Mouse (Mus musculus): ENCODE data around the gene Lnx1. TPM values are rescaled to one million over a fixed set of nuclear protein-coding genes. Genes with fewer than 3 reads are reported as not detected.

The Lnx1 gene
- total and polyA plus RNA-seq, 3 experiments: 9.8 to 13.8 (median 12.2) TPM

- intact Hi-C loops (cut with DNase I): no loop called here
- 67% methylated on average over 9 of the region's 9 CpGs for WGBS
- TF ChIP-seq POLR2A (IDR thresholded peaks at IDR 0.05; ENCODE audit: insufficient read depth, low read depth, low read length): no peak
- TF ChIP-seq CTCF (IDR thresholded peaks at IDR 0.05): no peak
- TF ChIP-seq EP300 (IDR thresholded peaks at IDR 0.05; ENCODE audit: insufficient read depth, low read depth, low read length): no peak
- no peak overlapping the region for H3K4me3 ChIP-seq
- H3K27ac ChIP-seq: no peak overlapping the region
- no peak for DNase-seq
- H3K79me2 ChIP-seq (replicated peaks; ENCODE audit: control insufficient read depth, insufficient read depth, low read length): no peaks in the 10 kb centered on the region
- H3K4me1 ChIP-seq (ENCODE audit: control insufficient read depth, insufficient read depth, low read length): no peaks in the 10 kb centered on the region; the same call in 1 of the 2 replicates
- H3K9ac ChIP-seq (ENCODE audit: low read depth, low read length): no peak overlapping the region
- H3K36me3 ChIP-seq (ENCODE audit: control insufficient read depth, insufficient read depth, low read length): no peaks in the 10 kb centered on the region
- no peaks in the 10 kb centered on the region for H3K27me3 ChIP-seq (ENCODE audit: control insufficient read depth, insufficient read depth, low read length)
Observed at GRCm38 (mm10) chr5:74648216-74648615, 54.5 kb downstream of the Lnx1 start.

DNA sequence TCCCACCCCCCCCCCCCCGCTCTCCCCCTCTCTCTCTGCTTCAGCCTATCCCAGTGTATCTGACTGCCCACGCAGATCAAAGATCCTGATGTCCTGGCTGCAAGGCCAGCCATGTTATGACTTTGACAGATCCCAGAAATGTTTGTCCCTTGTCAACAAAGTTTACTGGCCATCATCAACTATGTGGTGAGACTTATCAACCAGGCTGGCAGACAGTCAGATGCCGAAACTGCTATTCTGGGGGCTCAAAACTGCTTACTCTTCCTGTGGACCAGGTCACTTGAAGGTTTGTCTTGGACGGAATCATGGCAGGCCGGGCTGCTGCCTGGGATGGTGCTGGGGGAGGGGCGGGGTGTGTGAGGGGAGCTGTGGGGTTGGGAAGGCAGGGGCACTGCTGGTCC, 55.1 kb downstream of the Lnx1 start:
- Histone ChIP-seq H3K36me3 (ENCODE audit: control insufficient read depth, insufficient read depth, low read length) (no peaks in the 10 kb centered on the region), H3K9ac (ENCODE audit: low read depth, low read length) (no peak overlapping the region), H3K4me1 (ENCODE audit: control insufficient read depth, insufficient read depth, low read length) (no peaks in the 10 kb centered on the region; the same call in 1 of the 2 replicates), H3K4me3 (no peak overlapping the region), H3K79me2 (replicated peaks; ENCODE audit: control insufficient read depth, insufficient read depth, low read length) (no peaks in the 10 kb centered on the region), H3K27me3 (ENCODE audit: control insufficient read depth, insufficient read depth, low read length) (no peaks in the 10 kb centered on the region), H3K27ac (no peak overlapping the region)
- no peak for DNase-seq
- intact Hi-C loops (cut with DNase I): no loop called here
- TF ChIP-seq CTCF (IDR thresholded peaks at IDR 0.05) (no peak), POLR2A (IDR thresholded peaks at IDR 0.05; ENCODE audit: insufficient read depth, low read depth, low read length) (no peak)
- WGBS: 44% methylated on average over 6 of the region's 6 CpGs

DNA sequence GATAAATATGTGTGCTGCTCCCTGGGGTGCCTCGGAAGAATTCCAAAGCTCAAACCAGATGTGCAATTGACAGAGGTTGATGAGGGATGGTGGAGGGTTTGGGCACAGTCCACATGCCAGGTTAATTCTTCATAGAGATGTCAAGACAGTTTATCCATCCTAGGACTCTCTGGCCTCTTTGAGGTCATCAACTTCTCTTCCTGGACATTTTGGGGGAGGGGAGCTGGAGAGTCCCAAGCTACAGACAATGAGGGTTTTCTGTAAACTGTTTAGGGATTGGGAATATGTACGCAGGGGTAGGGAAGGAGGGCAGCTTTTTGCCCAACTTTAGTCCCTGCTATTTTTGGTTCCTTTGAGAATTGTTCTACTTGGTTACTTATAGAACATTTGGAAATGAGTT, 60.4 kb downstream of the Lnx1 start:
- intact Hi-C loops (cut with DNase I): loop anchor here (5.0 kb wide), 2 partner anchors 60 to 515 kb away; partner anchors contain the start of gene Lnx1
- Histone ChIP-seq H3K36me3 (ENCODE audit: control insufficient read depth, insufficient read depth, low read length) (peaks cover 4% of the 10 kb centered on the region; the same call in 1 of the 2 replicates), H3K9ac (ENCODE audit: low read depth, low read length) (no peak overlapping the region), H3K4me3 (no peak overlapping the region), H3K27ac (no peak overlapping the region; the same call in 1 of the 2 replicates), H3K4me1 (ENCODE audit: control insufficient read depth, insufficient read depth, low read length) (peaks cover 5% of the 10 kb centered on the region), H3K79me2 (replicated peaks; ENCODE audit: control insufficient read depth, insufficient read depth, low read length) (no peaks in the 10 kb centered on the region), H3K27me3 (ENCODE audit: control insufficient read depth, insufficient read depth, low read length) (no peaks in the 10 kb centered on the region)
- no peak for DNase-seq
- WGBS: 93% methylated on average over 2 of the region's 2 CpGs
- TF ChIP-seq CTCF (IDR thresholded peaks at IDR 0.05) (no peak), POLR2A (IDR thresholded peaks at IDR 0.05; ENCODE audit: insufficient read depth, low read depth, low read length) (no peak), EP300 (IDR thresholded peaks at IDR 0.05; ENCODE audit: insufficient read depth, low read depth, low read length) (no peak)

DNA sequence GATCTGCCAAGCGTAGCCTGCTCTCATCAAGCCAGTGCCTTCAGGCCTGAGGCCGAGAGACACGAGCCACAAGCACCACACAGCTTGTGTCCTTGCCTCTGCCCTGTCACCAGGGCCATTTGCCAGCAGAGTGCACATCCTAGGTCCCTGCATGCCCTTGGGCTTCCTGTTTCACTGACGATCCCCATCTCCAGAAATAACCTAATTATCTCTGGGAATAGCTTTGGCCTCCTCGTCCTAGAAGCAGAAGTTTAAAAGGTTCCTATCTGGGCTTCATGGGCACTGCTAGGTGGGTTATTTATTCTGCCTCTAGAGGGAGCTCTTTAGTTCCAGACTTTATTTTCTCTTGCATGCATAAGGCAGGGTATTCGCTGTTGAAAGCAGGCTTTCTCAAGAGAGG, 61.7 kb downstream of the Lnx1 start:
- Histone ChIP-seq H3K9ac (ENCODE audit: low read depth, low read length) (no peak overlapping the region), H3K27me3 (ENCODE audit: control insufficient read depth, insufficient read depth, low read length) (no peaks in the 10 kb centered on the region), H3K27ac (peak overlapping the region; percentile 62), H3K79me2 (replicated peaks; ENCODE audit: control insufficient read depth, insufficient read depth, low read length) (no peaks in the 10 kb centered on the region), H3K4me3 (no peak overlapping the region), H3K4me1 (ENCODE audit: control insufficient read depth, insufficient read depth, low read length) (peaks cover 5% of the 10 kb centered on the region), H3K36me3 (ENCODE audit: control insufficient read depth, insufficient read depth, low read length) (peaks cover 4% of the 10 kb centered on the region; the same call in 1 of the 2 replicates)
- TF ChIP-seq POLR2A (IDR thresholded peaks at IDR 0.05; ENCODE audit: insufficient read depth, low read depth, low read length) (no peak), EP300 (IDR thresholded peaks at IDR 0.05; ENCODE audit: insufficient read depth, low read depth, low read length) (peak; percentile 65; the same call in 1 of the 2 replicates), CTCF (IDR thresholded peaks at IDR 0.05) (peak; percentile 90)
- intact Hi-C loops (cut with DNase I): loop anchor here (2.0 to 5.0 kb wide), 5 partner anchors 38 to 516 kb away; partner anchors contain the start of gene Lnx1
- DNase-seq: peak; percentile 65 to 77
- 33% methylated on average over 6 of the region's 6 CpGs for WGBS

GRCm38 (mm10) chr5:74640504-74640903, 62.2 kb downstream of the Lnx1 start:
- peak overlapping the region; percentile 62; the same call in 1 of the 2 replicates for H3K27ac ChIP-seq
- TF ChIP-seq POLR2A (IDR thresholded peaks at IDR 0.05; ENCODE audit: insufficient read depth, low read depth, low read length) (no peak), CTCF (IDR thresholded peaks at IDR 0.05) (no peak), EP300 (IDR thresholded peaks at IDR 0.05; ENCODE audit: insufficient read depth, low read depth, low read length) (no peak)

DNA sequence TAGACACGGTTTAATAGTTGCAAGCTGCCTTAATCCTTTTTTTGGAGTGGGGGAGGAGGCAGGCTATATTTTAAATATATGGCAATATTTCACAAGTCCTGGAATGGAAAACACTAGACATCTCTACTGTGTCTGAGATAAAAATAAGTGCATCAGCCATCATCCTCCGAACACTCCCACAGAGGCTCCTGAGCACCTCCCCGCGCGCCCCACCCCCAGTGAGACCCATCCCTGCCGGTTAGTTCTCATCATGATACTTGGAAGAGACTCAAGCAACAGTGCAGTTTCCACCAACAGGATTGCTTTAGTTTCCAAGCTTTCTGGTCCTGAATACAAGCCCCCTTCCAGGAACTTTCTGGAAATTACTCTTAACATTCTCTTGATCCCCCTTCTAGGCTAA, 63.2 kb downstream of the Lnx1 start:
- Histone ChIP-seq H3K79me2 (replicated peaks; ENCODE audit: control insufficient read depth, insufficient read depth, low read length) (no peaks in the 10 kb centered on the region), H3K9ac (ENCODE audit: low read depth, low read length) (no peak overlapping the region), H3K27ac (no peak overlapping the region), H3K4me1 (ENCODE audit: control insufficient read depth, insufficient read depth, low read length) (peaks cover 5% of the 10 kb centered on the region), H3K4me3 (no peak overlapping the region), H3K27me3 (ENCODE audit: control insufficient read depth, insufficient read depth, low read length) (no peaks in the 10 kb centered on the region), H3K36me3 (ENCODE audit: control insufficient read depth, insufficient read depth, low read length) (peaks cover 4% of the 10 kb centered on the region; the same call in 1 of the 2 replicates)
- no peak for DNase-seq
- TF ChIP-seq POLR2A (IDR thresholded peaks at IDR 0.05; ENCODE audit: insufficient read depth, low read depth, low read length): no peak
- no peak for TF ChIP-seq EP300 (IDR thresholded peaks at IDR 0.05; ENCODE audit: insufficient read depth, low read depth, low read length)
- no peak for TF ChIP-seq CTCF (IDR thresholded peaks at IDR 0.05)
- WGBS: 89% methylated on average over 6 of the region's 6 CpGs
- intact Hi-C loops (cut with DNase I): no loop called here

More at GRCm38 (mm10) chr5:74640504-74640903, 62.2 kb downstream of the Lnx1 start:
- Histone ChIP-seq H3K9ac (ENCODE audit: low read depth, low read length) (no peak overlapping the region), H3K27me3 (ENCODE audit: control insufficient read depth, insufficient read depth, low read length) (no peaks in the 10 kb centered on the region), H3K4me3 (no peak overlapping the region), H3K4me1 (ENCODE audit: control insufficient read depth, insufficient read depth, low read length) (peaks cover 5% of the 10 kb centered on the region), H3K36me3 (ENCODE audit: control insufficient read depth, insufficient read depth, low read length) (peaks cover 4% of the 10 kb centered on the region; the same call in 1 of the 2 replicates), H3K79me2 (replicated peaks; ENCODE audit: control insufficient read depth, insufficient read depth, low read length) (no peaks in the 10 kb centered on the region)
- no peak for DNase-seq
- WGBS: 76% methylated on average over 4 of the region's 4 CpGs
- intact Hi-C loops (cut with DNase I): loop anchor here (2.0 to 5.0 kb wide), 5 partner anchors 38 to 517 kb away; partner anchors contain the start of gene Lnx1

All from heart, adult 2 months (tissue).